In genomic region chr5:114926753-114927152, GRCm38 (mm10) we compare ENCODE assay signal across 29 mouse cellular contexts. TPM values are rescaled to one million over a fixed set of nuclear protein-coding genes. Genes with fewer than 3 reads are reported as not detected.
DNase-seq lines count a peak whose midpoint lies in the region; ATAC-seq and TF ChIP-seq lines count a peak whose summit lies in the region.
"Had no signal": no experiment of that assay in that cellular context is flagged by ENCODE, and none has a peak within 500 bp of the region (broad histone marks: within the 10 kb centered on the region; RNA-seq: fewer than 3 reads in every experiment).

No protein-coding gene starts in this region.

- no peak for DNase-seq in kidney, adult 18-20 months
- peak; percentile 59 for DNase-seq in MEL-GATA-1-ER (ENCODE audit: extremely low read depth, low read depth)
- no peak for DNase-seq in heart, adult 2 months
- DNase-seq in thymus, postnatal 36 days, result no peak
- DNase-seq: adrenal gland, adult 8-10 months; cerebellum, adult 18-20 months; cerebellum, postnatal 14 days; gastrocnemius, adult 2 months; heart, postnatal 36 days; left cerebral cortex, postnatal 4 days; lung, embryonic 14.5 days; spleen, adult 18-20 months had no signal

- TF ChIP-seq POLR2A in heart, adult 2 months (IDR thresholded peaks at IDR 0.05; ENCODE audit: insufficient read depth, low read depth, low read length), result no peak

- TF ChIP-seq EP300 in heart, adult 2 months (IDR thresholded peaks at IDR 0.05; ENCODE audit: insufficient read depth, low read depth, low read length), result no peak

- no peak overlapping the region for H3K4me3 ChIP-seq in kidney, embryonic 15.5 days (replicated peaks)
- no peak overlapping the region for H3K4me3 ChIP-seq in intestine, postnatal 0 days (ENCODE audit: low read depth, low read length)
- no peak overlapping the region for H3K4me3 ChIP-seq in heart, adult 2 months
- H3K4me3 ChIP-seq in forebrain, embryonic 15.5 days, result no peak overlapping the region
- H3K4me3 ChIP-seq: embryonic facial prominence, embryonic 12.5 days; gastrocnemius, adult 2 months; heart, embryonic 15.5 days; left cerebral cortex, adult 2 months; limb, embryonic 15.5 days; midbrain, embryonic 12.5 days had no signal

- H3K4me1 ChIP-seq in kidney, embryonic 15.5 days, result peaks cover 32% of the 10 kb centered on the region
- no peaks in the 10 kb centered on the region for H3K4me1 ChIP-seq in intestine, postnatal 0 days (replicated peaks; ENCODE audit: control insufficient read depth, insufficient read depth, low read length)
- peaks cover 4% of the 10 kb centered on the region; the same call in 1 of the 2 replicates for H3K4me1 ChIP-seq in heart, adult 2 months (ENCODE audit: control insufficient read depth, insufficient read depth, low read length)
- H3K4me1 ChIP-seq in forebrain, embryonic 15.5 days, result peaks cover 6% of the 10 kb centered on the region
- H3K4me1 ChIP-seq: heart, embryonic 15.5 days; midbrain, embryonic 12.5 days had no signal

- H3K9me3 ChIP-seq in kidney, embryonic 15.5 days (replicated peaks), result no peaks in the 10 kb centered on the region
- no peaks in the 10 kb centered on the region for H3K9me3 ChIP-seq in intestine, postnatal 0 days (ENCODE audit: control insufficient read depth)
- no peaks in the 10 kb centered on the region for H3K9me3 ChIP-seq in forebrain, embryonic 15.5 days
- H3K9me3 ChIP-seq: embryonic facial prominence, embryonic 12.5 days; heart, embryonic 15.5 days; limb, embryonic 15.5 days had no signal

- peak; percentile 41 for ATAC-seq in kidney, embryonic 15.5 days (replicated peaks; ENCODE audit: low FRiP score)
- peak; percentile 60 for ATAC-seq in intestine, postnatal 0 days
- ATAC-seq in forebrain, embryonic 15.5 days (replicated peaks), result no peak
- ATAC-seq: inflammation-experienced regulatory T-cells, adult 6 months had no signal

- no peaks in the 10 kb centered on the region for H3K27me3 ChIP-seq in kidney, embryonic 15.5 days
- no peaks in the 10 kb centered on the region for H3K27me3 ChIP-seq in intestine, postnatal 0 days (replicated peaks; ENCODE audit: control insufficient read depth, insufficient read depth, low read length)
- H3K27me3 ChIP-seq in heart, adult 2 months (ENCODE audit: control insufficient read depth, insufficient read depth, low read length), result no peaks in the 10 kb centered on the region
- no peaks in the 10 kb centered on the region for H3K27me3 ChIP-seq in forebrain, embryonic 15.5 days
- H3K27me3 ChIP-seq: embryonic facial prominence, embryonic 12.5 days; heart, embryonic 15.5 days; limb, embryonic 15.5 days; midbrain, embryonic 12.5 days had no signal

- H3K9ac ChIP-seq in kidney, embryonic 15.5 days, result no peak overlapping the region
- no peak overlapping the region for H3K9ac ChIP-seq in intestine, postnatal 0 days (ENCODE audit: low read depth, low read length)
- H3K9ac ChIP-seq in heart, adult 2 months (ENCODE audit: low read depth, low read length), result no peak overlapping the region
- no peak overlapping the region for H3K9ac ChIP-seq in forebrain, embryonic 15.5 days (replicated peaks)
- H3K9ac ChIP-seq: embryonic facial prominence, embryonic 12.5 days; heart, embryonic 15.5 days; hindbrain, embryonic 14.5 days; limb, embryonic 15.5 days; liver, embryonic 14.5 days; lung, embryonic 14.5 days; midbrain, embryonic 12.5 days had no signal

- no peaks in the 10 kb centered on the region for H3K79me2 ChIP-seq in heart, adult 2 months (replicated peaks; ENCODE audit: control insufficient read depth, insufficient read depth, low read length)

- no peak overlapping the region for H3K4me2 ChIP-seq in kidney, embryonic 15.5 days
- H3K4me2 ChIP-seq in intestine, postnatal 0 days (replicated peaks; ENCODE audit: low read depth), result no peak overlapping the region
- no peak overlapping the region for H3K4me2 ChIP-seq in forebrain, embryonic 15.5 days (replicated peaks)
- H3K4me2 ChIP-seq: embryonic facial prominence, embryonic 12.5 days; heart, embryonic 15.5 days; hindbrain, embryonic 14.5 days; limb, embryonic 15.5 days; lung, embryonic 14.5 days; midbrain, embryonic 12.5 days had no signal

- H3K27ac ChIP-seq in kidney, embryonic 15.5 days, result peak overlapping the region; percentile 66; the same call in 1 of the 2 replicates
- peak overlapping the region; percentile 16; the same call in 1 of the 2 replicates for H3K27ac ChIP-seq in intestine, postnatal 0 days (ENCODE audit: low read depth, low read length)
- H3K27ac ChIP-seq in heart, adult 2 months, result no peak overlapping the region
- H3K27ac ChIP-seq in forebrain, embryonic 15.5 days (replicated peaks), result no peak overlapping the region
- H3K27ac ChIP-seq: embryonic facial prominence, embryonic 12.5 days; gastrocnemius, adult 2 months; heart, embryonic 15.5 days; hindbrain, embryonic 14.5 days; left cerebral cortex, adult 2 months; limb, embryonic 15.5 days; liver, embryonic 14.5 days; midbrain, embryonic 12.5 days had no signal

- H3K36me3 ChIP-seq in kidney, embryonic 15.5 days, result no peaks in the 10 kb centered on the region
- H3K36me3 ChIP-seq in intestine, postnatal 0 days (ENCODE audit: control insufficient read depth, insufficient read depth), result peaks cover 8% of the 10 kb centered on the region; the same call in 1 of the 2 replicates
- H3K36me3 ChIP-seq in heart, adult 2 months (ENCODE audit: control insufficient read depth, insufficient read depth, low read length), result no peaks in the 10 kb centered on the region
- no peaks in the 10 kb centered on the region for H3K36me3 ChIP-seq in forebrain, embryonic 15.5 days
- H3K36me3 ChIP-seq: embryonic facial prominence, embryonic 12.5 days; heart, embryonic 15.5 days; limb, embryonic 15.5 days; midbrain, embryonic 12.5 days had no signal

- no peak for TF ChIP-seq CTCF in intestine, postnatal 0 days (IDR thresholded peaks at IDR 0.05; ENCODE audit: low read depth)
- no peak for TF ChIP-seq CTCF in heart, adult 2 months (IDR thresholded peaks at IDR 0.05)

- intact Hi-C loops in heart, adult 2 months (cut with DNase I), result no loop called here

- WGBS in kidney, embryonic 15.5 days, result 55% methylated on average over 9 of the region's 9 CpGs
- 52% methylated on average over 9 of the region's 9 CpGs for whole genome bisulfite sequencing in intestine, postnatal 0 days
- 75% methylated on average over 9 of the region's 9 CpGs for WGBS in heart, adult 2 months
- WGBS in forebrain, embryonic 15.5 days, result 87% methylated on average over 9 of the region's 9 CpGs

RNA-seq across cellular contexts. Expression of gene Oasl1, which starts 3.7 kb away (rescaled TPM):
- polyA plus RNA-seq in kidney, embryonic 15.5 days (2015; fragmentation: Nextera tagmentation; extraction: Ambion mirVana), result 1.6 and 2.0 TPM in 2 replicates
- polyA plus RNA-seq in intestine, postnatal 0 days (2015; fragmentation: Nextera tagmentation; extraction: Ambion mirVana), result 20.1 and 25.5 TPM in 2 replicates
- 1 to 10 TPM in 1 of 2 experiments, under 1 TPM in 1; 0.91 to 1.0 TPM for total RNA-seq in heart, adult 2 months (2021)
- 1.5 and 2.0 TPM in 2 replicates for polyA plus RNA-seq in heart, adult 2 months (2012; rRNA removed)
- 0.17 and 0.23 TPM in 2 replicates for polyA plus RNA-seq in forebrain, embryonic 15.5 days (2015; fragmentation: Nextera tagmentation; extraction: Ambion mirVana)
- total RNA-seq: left cerebral cortex, postnatal 4 days had no signal

RNA-seq across cellular contexts. Expression of gene 2210016L21Rik, which starts 15.2 kb away (rescaled TPM):
- 62.8 and 68.0 TPM in 2 replicates for polyA plus RNA-seq in kidney, embryonic 15.5 days (2015; fragmentation: Nextera tagmentation; extraction: Ambion mirVana)
- 55.6 and 56.5 TPM in 2 replicates for polyA plus RNA-seq in intestine, postnatal 0 days (2015; fragmentation: Nextera tagmentation; extraction: Ambion mirVana)
- 10 to 100 TPM; 25.3 to 31.7 TPM for total RNA-seq in heart, adult 2 months (2021)
- polyA plus RNA-seq in heart, adult 2 months (2012; rRNA removed), result 10.2 and 12.5 TPM in 2 replicates
- polyA plus RNA-seq in forebrain, embryonic 15.5 days (2015; fragmentation: Nextera tagmentation; extraction: Ambion mirVana), result 98.1 and 103 TPM in 2 replicates

RNA-seq across cellular contexts. Expression of gene Oasl2, which starts 30.0 kb away (rescaled TPM):
- 4.2 and 6.2 TPM in 2 replicates for polyA plus RNA-seq in kidney, embryonic 15.5 days (2015; fragmentation: Nextera tagmentation; extraction: Ambion mirVana)
- 78.7 and 88.6 TPM in 2 replicates for polyA plus RNA-seq in intestine, postnatal 0 days (2015; fragmentation: Nextera tagmentation; extraction: Ambion mirVana)
- 1 to 10 TPM; 5.8 to 7.3 TPM for total RNA-seq in heart, adult 2 months (2021)
- 11.7 and 14.2 TPM in 2 replicates for polyA plus RNA-seq in heart, adult 2 months (2012; rRNA removed)
- 2.4 and 2.9 TPM in 2 replicates for polyA plus RNA-seq in forebrain, embryonic 15.5 days (2015; fragmentation: Nextera tagmentation; extraction: Ambion mirVana)

RNA-seq across cellular contexts. Expression of gene Hnf1a, which starts 44.1 kb away (rescaled TPM):
- 12.0 and 13.9 TPM in 2 replicates for polyA plus RNA-seq in kidney, embryonic 15.5 days (2015; fragmentation: Nextera tagmentation; extraction: Ambion mirVana)
- 15.9 and 16.1 TPM in 2 replicates for polyA plus RNA-seq in intestine, postnatal 0 days (2015; fragmentation: Nextera tagmentation; extraction: Ambion mirVana)
- not detected for total RNA-seq in heart, adult 2 months (2021)
- polyA plus RNA-seq in heart, adult 2 months (2012; rRNA removed), result not detected in 2 replicates
- polyA plus RNA-seq in forebrain, embryonic 15.5 days (2015; fragmentation: Nextera tagmentation; extraction: Ambion mirVana), result not detected in 2 replicates
- total RNA-seq: adrenal gland, adult 8-10 months; gastrocnemius, adult 2 months; gastrocnemius, postnatal 4 days; heart, postnatal 36 days; layer of hippocampus, postnatal 10 days; left cerebral cortex, adult 2 months; left cerebral cortex, postnatal 4 days; megakaryocyte, adult 5-6 weeks; monocyte, adult 5-6 weeks had no signal
- polyA plus RNA-seq: forebrain, embryonic 11.5 days; hindbrain, embryonic 14.5 days; limb, embryonic 15.5 days; lung, embryonic 14.5 days; neural tube, embryonic 11.5 days had no signal

Comparison
In these comparisons a context has a peak if more than half of its experiments do, and no peak if none do; other contexts are left out.
1. H3K27ac ChIP-seq: peak in kidney, embryonic 15.5 days (single experiment) and intestine, postnatal 0 days (single experiment); none in heart, adult 2 months (single experiment) and forebrain, embryonic 15.5 days (single experiment).